Mouse (Mus musculus): ENCODE measurements around the gene Gpr176. TPM values are rescaled to one million over a fixed set of nuclear protein-coding genes. Genes with fewer than 3 reads are reported as not detected.

The Gpr176 gene
- polyA plus RNA-seq, 1 experiment from 2014 or later, result 0.21 TPM

GRCm38 (mm10) chr2:118401834-118402727 lies 28.9 kb upstream of the Gpr176 start:
- no peaks in the 10 kb centered on the region for H3K27me3 ChIP-seq
- H3K4me1 ChIP-seq (replicated peaks), result peaks cover 5% of the 10 kb centered on the region; the same call in 1 of the 2 replicates
- no peak overlapping the region for H3K27ac ChIP-seq (replicated peaks)
- no peak overlapping the region for H3K4me2 ChIP-seq
- no peak overlapping the region for H3K9ac ChIP-seq
- no peak for ATAC-seq (ENCODE audit: insufficient read depth)
- H3K9me3 ChIP-seq (replicated peaks), result no peaks in the 10 kb centered on the region
- H3K4me3 ChIP-seq (replicated peaks), result no peak overlapping the region
- WGBS (ENCODE audit: insufficient replicate concordance), result 65% methylated on average over 5 of the region's 5 CpGs
- peaks cover 13% of the 10 kb centered on the region; the same call in 1 of the 2 replicates for H3K36me3 ChIP-seq (replicated peaks)

GRCm38 (mm10) chr2:118399751-118400150 lies 26.5 kb upstream of the Gpr176 start:
- Histone ChIP-seq H3K27ac (replicated peaks) (no peak overlapping the region), H3K9ac (no peak overlapping the region), H3K4me1 (replicated peaks) (peaks cover 5% of the 10 kb centered on the region; the same call in 1 of the 2 replicates), H3K36me3 (replicated peaks) (peaks cover 13% of the 10 kb centered on the region; the same call in 1 of the 2 replicates), H3K9me3 (replicated peaks) (no peaks in the 10 kb centered on the region), H3K4me2 (no peak overlapping the region), H3K4me3 (replicated peaks) (no peak overlapping the region), H3K27me3 (no peaks in the 10 kb centered on the region)
- peak; percentile 69 for ATAC-seq (ENCODE audit: insufficient read depth)
- 64% methylated on average over 5 of the region's 5 CpGs for WGBS (ENCODE audit: insufficient replicate concordance)

GRCm38 (mm10) chr2:118391201-118391600 lies 18.0 kb upstream of the Gpr176 start:
- no peaks in the 10 kb centered on the region for H3K9me3 ChIP-seq (replicated peaks)
- H3K9ac ChIP-seq, result no peak overlapping the region
- no peak for ATAC-seq (ENCODE audit: insufficient read depth)
- 37% methylated on average over 5 of the region's 5 CpGs for WGBS (ENCODE audit: insufficient replicate concordance)
- no peak overlapping the region for H3K27ac ChIP-seq (replicated peaks)
- H3K4me3 ChIP-seq (replicated peaks), result no peak overlapping the region
- H3K27me3 ChIP-seq, result no peaks in the 10 kb centered on the region
- no peak overlapping the region for H3K4me2 ChIP-seq
- H3K36me3 ChIP-seq (replicated peaks), result no peaks in the 10 kb centered on the region
- peaks cover 26% of the 10 kb centered on the region for H3K4me1 ChIP-seq (replicated peaks)

- no peaks in the 10 kb centered on the region for H3K36me3 ChIP-seq (replicated peaks)
- no peaks in the 10 kb centered on the region for H3K9me3 ChIP-seq (replicated peaks)
- 70% methylated on average over 5 of the region's 5 CpGs for WGBS (ENCODE audit: insufficient replicate concordance)
- H3K4me1 ChIP-seq (replicated peaks), result peaks cover 26% of the 10 kb centered on the region
- H3K4me2 ChIP-seq, result peak overlapping the region; percentile 93
- no peak for ATAC-seq (ENCODE audit: insufficient read depth)
- H3K4me3 ChIP-seq (replicated peaks), result no peak overlapping the region; the same call in 1 of the 2 replicates
- no peaks in the 10 kb centered on the region for H3K27me3 ChIP-seq
- H3K9ac ChIP-seq, result no peak overlapping the region
- no peak overlapping the region; the same call in 1 of the 2 replicates for H3K27ac ChIP-seq (replicated peaks)
Observed at GRCm38 (mm10) chr2:118390072-118390471, 16.9 kb upstream of the Gpr176 start.

GRCm38 (mm10) chr2:118389569-118389968 lies 16.4 kb upstream of the Gpr176 start:
- no peaks in the 10 kb centered on the region for H3K36me3 ChIP-seq (replicated peaks)
- WGBS (ENCODE audit: insufficient replicate concordance), result 43% methylated on average over 3 of the region's 3 CpGs
- H3K4me1 ChIP-seq (replicated peaks), result peaks cover 26% of the 10 kb centered on the region
- no peak for ATAC-seq (ENCODE audit: insufficient read depth)
- H3K4me2 ChIP-seq, result peak overlapping the region; percentile 93
- peak overlapping the region; percentile 76; the same call in 1 of the 2 replicates for H3K27ac ChIP-seq (replicated peaks)
- no peaks in the 10 kb centered on the region for H3K27me3 ChIP-seq
- H3K4me3 ChIP-seq (replicated peaks), result peak overlapping the region; percentile 78
- H3K9ac ChIP-seq, result no peak overlapping the region
- no peaks in the 10 kb centered on the region for H3K9me3 ChIP-seq (replicated peaks)

GRCm38 (mm10) chr2:118388341-118389335 lies 15.4 kb upstream of the Gpr176 start, which contains the start of gene Eif2ak4:
Eif2ak4 (plus strand) TSS chr2:118388618.
- Histone ChIP-seq H3K27me3 (no peaks in the 10 kb centered on the region), H3K9ac (peak within 1 kb of the TSS; percentile 81), H3K36me3 (replicated peaks) (no peaks in the 10 kb centered on the region), H3K4me3 (replicated peaks) (peak within 1 kb of the TSS; percentile 78), H3K4me1 (replicated peaks) (peaks cover 26% of the 10 kb centered on the region), H3K4me2 (peak within 1 kb of the TSS; percentile 93), H3K9me3 (replicated peaks) (no peaks in the 10 kb centered on the region), H3K27ac (replicated peaks) (peak within 1 kb of the TSS; percentile 76)
- WGBS (ENCODE audit: insufficient replicate concordance), result under 1% methylated on average over 61 of the region's 61 CpGs
- peak; percentile 98 for ATAC-seq (ENCODE audit: insufficient read depth)

GRCm38 (mm10) chr2:118383387-118383786 lies 10.2 kb upstream of the Gpr176 start:
- Histone ChIP-seq H3K27me3 (no peaks in the 10 kb centered on the region), H3K4me3 (replicated peaks) (no peak overlapping the region), H3K36me3 (replicated peaks) (no peaks in the 10 kb centered on the region), H3K4me1 (replicated peaks) (peaks cover 6% of the 10 kb centered on the region), H3K27ac (replicated peaks) (no peak overlapping the region), H3K9ac (no peak overlapping the region), H3K4me2 (no peak overlapping the region), H3K9me3 (replicated peaks) (no peaks in the 10 kb centered on the region)
- 55% methylated on average over 5 of the region's 5 CpGs for WGBS (ENCODE audit: insufficient replicate concordance)
- ATAC-seq (ENCODE audit: insufficient read depth), result no peak

GRCm38 (mm10) chr2:118379756-118380155 lies 6.5 kb upstream of the Gpr176 start:
- Histone ChIP-seq H3K4me3 (replicated peaks) (no peak overlapping the region), H3K27me3 (peaks cover 10% of the 10 kb centered on the region), H3K4me2 (no peak overlapping the region), H3K9me3 (replicated peaks) (no peaks in the 10 kb centered on the region), H3K9ac (no peak overlapping the region), H3K4me1 (replicated peaks) (no peaks in the 10 kb centered on the region), H3K27ac (replicated peaks) (no peak overlapping the region), H3K36me3 (replicated peaks) (no peaks in the 10 kb centered on the region)
- no peak for ATAC-seq (ENCODE audit: insufficient read depth)
- 54% methylated on average over 1 of the region's 1 CpGs for WGBS (ENCODE audit: insufficient replicate concordance)

GRCm38 (mm10) chr2:118375931-118376330 lies 2.7 kb upstream of the Gpr176 start:
- no peak overlapping the region for H3K9ac ChIP-seq
- no peak overlapping the region for H3K27ac ChIP-seq (replicated peaks)
- H3K9me3 ChIP-seq (replicated peaks), result no peaks in the 10 kb centered on the region
- H3K4me1 ChIP-seq (replicated peaks), result peaks cover 18% of the 10 kb centered on the region
- H3K4me3 ChIP-seq (replicated peaks), result no peak overlapping the region
- peaks cover 42% of the 10 kb centered on the region for H3K27me3 ChIP-seq
- no peak overlapping the region for H3K4me2 ChIP-seq
- no peaks in the 10 kb centered on the region for H3K36me3 ChIP-seq (replicated peaks)
- no peak for ATAC-seq (ENCODE audit: insufficient read depth)

- Histone ChIP-seq H3K9me3 (replicated peaks) (no peaks in the 10 kb centered on the region), H3K36me3 (replicated peaks) (no peaks in the 10 kb centered on the region), H3K9ac (no peak overlapping the region), H3K4me3 (replicated peaks) (no peak overlapping the region), H3K27ac (replicated peaks) (no peak overlapping the region), H3K4me1 (replicated peaks) (peaks cover 18% of the 10 kb centered on the region), H3K27me3 (peaks cover 46% of the 10 kb centered on the region), H3K4me2 (no peak overlapping the region)
- 21% methylated on average over 1 of the region's 1 CpGs for WGBS (ENCODE audit: insufficient replicate concordance)
- ATAC-seq (ENCODE audit: insufficient read depth), result no peak
Observed at GRCm38 (mm10) chr2:118375522-118375921, 2.3 kb upstream of the Gpr176 start.

Data from liver, embryonic 15.5 days (tissue).